ENCODE assay signal across 25 mouse cellular contexts in genomic region chr7:37144303-37144702, GRCm38 (mm10).
DNase-seq lines count a peak whose midpoint lies in the region; ATAC-seq lines count a peak whose summit lies in the region.
"Had no signal": no experiment of that assay in that cellular context is flagged by ENCODE, and none has a peak within 500 bp of the region (broad histone marks: within the 10 kb centered on the region; RNA-seq: fewer than 3 reads in every experiment).

No protein-coding gene starts in this region.

- 37% methylated on average over 6 of the region's 6 CpGs for WGBS in hindbrain, embryonic 10.5 days
- WGBS in hindbrain, embryonic 12.5 days = 32% methylated on average over 6 of the region's 6 CpGs
- WGBS in midbrain, embryonic 10.5 days = 50% methylated on average over 6 of the region's 6 CpGs
- WGBS in midbrain, embryonic 15.5 days = 31% methylated on average over 6 of the region's 6 CpGs
- 59% methylated on average over 6 of the region's 6 CpGs for WGBS in limb, embryonic 10.5 days

- H3K4me3 ChIP-seq in hindbrain, embryonic 10.5 days = no peak overlapping the region
- H3K4me3 ChIP-seq in hindbrain, embryonic 12.5 days = no peak overlapping the region
- no peak overlapping the region for H3K4me3 ChIP-seq in midbrain, embryonic 10.5 days
- H3K4me3 ChIP-seq in midbrain, embryonic 15.5 days = no peak overlapping the region
- H3K4me3 ChIP-seq in limb, embryonic 10.5 days = no peak overlapping the region
- H3K4me3 ChIP-seq: embryonic facial prominence, embryonic 12.5 days; embryonic facial prominence, embryonic 15.5 days; gastrocnemius, adult 2 months; heart, embryonic 13.5 days; hindbrain, embryonic 15.5 days had no signal

- no peak overlapping the region for H3K4me2 ChIP-seq in hindbrain, embryonic 12.5 days (replicated peaks)
- no peak overlapping the region for H3K4me2 ChIP-seq in midbrain, embryonic 15.5 days
- H3K4me2 ChIP-seq: embryonic facial prominence, embryonic 12.5 days; embryonic facial prominence, embryonic 15.5 days; heart, embryonic 13.5 days; hindbrain, embryonic 15.5 days had no signal

- H3K27me3 ChIP-seq in hindbrain, embryonic 10.5 days (ENCODE audit: insufficient read depth, poor library complexity, severe bottlenecking) = no peaks in the 10 kb centered on the region
- H3K27me3 ChIP-seq in hindbrain, embryonic 12.5 days = no peaks in the 10 kb centered on the region; the same call in 1 of the 2 replicates
- no peaks in the 10 kb centered on the region for H3K27me3 ChIP-seq in midbrain, embryonic 10.5 days (ENCODE audit: low read depth, poor library complexity, severe bottlenecking)
- 0 out of 2 replicates have a peak, but pooled peaks cover 4% of the 10 kb centered on the region for H3K27me3 ChIP-seq in midbrain, embryonic 15.5 days (replicated peaks)
- H3K27me3 ChIP-seq in limb, embryonic 10.5 days (ENCODE audit: low read depth, poor library complexity, severe bottlenecking) = 0 out of 2 replicates have a peak, but pooled peaks cover 4% of the 10 kb centered on the region
- H3K27me3 ChIP-seq: embryonic facial prominence, embryonic 12.5 days; embryonic facial prominence, embryonic 15.5 days; hindbrain, embryonic 15.5 days had no signal

- H3K4me1 ChIP-seq in hindbrain, embryonic 10.5 days (replicated peaks) = peaks cover 8% of the 10 kb centered on the region
- H3K4me1 ChIP-seq in hindbrain, embryonic 12.5 days = peaks cover 6% of the 10 kb centered on the region; the same call in 1 of the 2 replicates
- H3K4me1 ChIP-seq in midbrain, embryonic 10.5 days = peaks cover 10% of the 10 kb centered on the region
- H3K4me1 ChIP-seq in midbrain, embryonic 15.5 days = peaks cover 3% of the 10 kb centered on the region
- peaks cover 26% of the 10 kb centered on the region for H3K4me1 ChIP-seq in limb, embryonic 10.5 days
- H3K4me1 ChIP-seq: embryonic facial prominence, embryonic 12.5 days; embryonic facial prominence, embryonic 15.5 days; heart, embryonic 13.5 days had no signal

- H3K36me3 ChIP-seq in hindbrain, embryonic 10.5 days = no peaks in the 10 kb centered on the region
- H3K36me3 ChIP-seq in hindbrain, embryonic 12.5 days = no peaks in the 10 kb centered on the region
- H3K36me3 ChIP-seq in midbrain, embryonic 10.5 days = no peaks in the 10 kb centered on the region
- H3K36me3 ChIP-seq in midbrain, embryonic 15.5 days (replicated peaks) = no peaks in the 10 kb centered on the region
- no peaks in the 10 kb centered on the region for H3K36me3 ChIP-seq in limb, embryonic 10.5 days
- H3K36me3 ChIP-seq: embryonic facial prominence, embryonic 12.5 days; embryonic facial prominence, embryonic 15.5 days; heart, embryonic 13.5 days; hindbrain, embryonic 15.5 days had no signal

- 0 out of 2 replicates have a peak overlapping the region, but pooled peaks have one; percentile 9 for H3K27ac ChIP-seq in hindbrain, embryonic 10.5 days
- H3K27ac ChIP-seq in hindbrain, embryonic 12.5 days = no peak overlapping the region
- H3K27ac ChIP-seq in midbrain, embryonic 10.5 days (replicated peaks) = peak overlapping the region; percentile 28; the same call in 1 of the 2 replicates
- H3K27ac ChIP-seq in midbrain, embryonic 15.5 days = no peak overlapping the region
- 0 out of 2 replicates have a peak overlapping the region, but pooled peaks have one; percentile 37 for H3K27ac ChIP-seq in limb, embryonic 10.5 days
- H3K27ac ChIP-seq: embryonic facial prominence, embryonic 12.5 days; embryonic facial prominence, embryonic 15.5 days; gastrocnemius, adult 2 months; heart, embryonic 13.5 days; hindbrain, embryonic 15.5 days had no signal

- no peaks in the 10 kb centered on the region for H3K9me3 ChIP-seq in hindbrain, embryonic 10.5 days
- H3K9me3 ChIP-seq in hindbrain, embryonic 12.5 days (replicated peaks) = no peaks in the 10 kb centered on the region
- no peaks in the 10 kb centered on the region for H3K9me3 ChIP-seq in midbrain, embryonic 10.5 days (replicated peaks)
- H3K9me3 ChIP-seq in midbrain, embryonic 15.5 days = no peaks in the 10 kb centered on the region
- H3K9me3 ChIP-seq in limb, embryonic 10.5 days (replicated peaks) = no peaks in the 10 kb centered on the region
- H3K9me3 ChIP-seq: embryonic facial prominence, embryonic 12.5 days; embryonic facial prominence, embryonic 15.5 days; heart, embryonic 13.5 days; hindbrain, embryonic 15.5 days had no signal

- no peak for ATAC-seq in hindbrain, embryonic 12.5 days (ENCODE audit: low FRiP score)
- no peak for ATAC-seq in midbrain, embryonic 15.5 days (replicated peaks)
- ATAC-seq: activated CD4-positive, CD25-positive, alpha-beta regulatory T cell, adult 4 months; forebrain, embryonic 14.5 days; forebrain, postnatal 0 days had no signal

- peak; percentile 8 for DNase-seq in embryo, embryonic 10 days (ENCODE audit: low spot score)
- no peak for DNase-seq in embryo, embryonic 9.5 days (ENCODE audit: extremely low spot score)
- peak; percentile 4 for DNase-seq in hindbrain, embryonic 10.5 days (ENCODE audit: low spot score)
- DNase-seq in midbrain, embryonic 10.5 days (ENCODE audit: low spot score) = no peak
- no peak for DNase-seq in limb, embryonic 10.5 days (ENCODE audit: low spot score)
- DNase-seq in kidney, adult 18-20 months = no peak
- DNase-seq: adrenal gland, adult 8-10 months; adrenal gland, postnatal 36 days; cerebellum, adult 18-20 months; cerebellum, adult 9-10 months; cerebellum, postnatal 14 days; forebrain, postnatal 0 days; gastrocnemius, adult 2 months; gastrocnemius, postnatal 14 days; heart, adult 18-20 months; heart, postnatal 14 days; heart, postnatal 4 days had no signal

- no peak overlapping the region for H3K9ac ChIP-seq in hindbrain, embryonic 12.5 days
- H3K9ac ChIP-seq in midbrain, embryonic 15.5 days = no peak overlapping the region
- H3K9ac ChIP-seq: embryonic facial prominence, embryonic 12.5 days; embryonic facial prominence, embryonic 15.5 days; forebrain, postnatal 0 days; heart, embryonic 13.5 days; hindbrain, embryonic 15.5 days had no signal

Comparison
In these comparisons a context has a peak if more than half of its experiments do, and no peak if none do; other contexts are left out.
1. DNase-seq: peak in embryo, embryonic 10 days (single experiment) and hindbrain, embryonic 10.5 days (single experiment); none in embryo, embryonic 9.5 days (single experiment), midbrain, embryonic 10.5 days (single experiment), limb, embryonic 10.5 days (single experiment) and kidney, adult 18-20 months (single experiment).
2. H3K27ac ChIP-seq: peak in hindbrain, embryonic 10.5 days (single experiment), midbrain, embryonic 10.5 days (single experiment) and limb, embryonic 10.5 days (single experiment); none in hindbrain, embryonic 12.5 days (single experiment) and midbrain, embryonic 15.5 days (single experiment).